Mouse (Mus musculus): ENCODE measurements at regions not wholly inside any gene's neighbourhood (a gene's known extent, or its start where the extent isn't known, plus 50 kb on each side); places are given as distances from the start of the nearest gene placed in this dataset.

DNA sequence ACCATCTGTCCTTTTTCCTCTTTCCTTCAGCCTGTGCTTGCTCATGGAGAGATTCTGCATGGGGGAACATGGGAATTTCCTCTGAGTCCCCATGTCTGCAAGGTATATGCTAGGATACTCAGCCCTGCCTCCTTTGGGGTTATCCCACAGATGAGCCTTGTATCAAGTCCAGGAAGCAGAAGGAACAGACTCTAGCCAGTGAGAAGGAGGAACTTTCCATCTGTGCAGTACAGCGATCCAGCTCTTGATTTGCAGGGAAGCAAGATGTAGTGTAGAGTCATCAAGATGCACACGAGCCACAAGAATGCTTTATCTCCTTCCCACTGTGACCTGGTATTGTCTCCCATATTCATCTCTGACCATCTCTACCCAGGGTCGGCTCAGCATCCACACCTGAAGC lies 84.5 kb downstream of the Gadd45g start:
- TF ChIP-seq MYOG (IDR thresholded peaks at IDR 0.05; ENCODE audit: control insufficient read depth, extremely low read depth, insufficient read length) (no peak), CTCF (IDR thresholded peaks at IDR 0.05; ENCODE audit: control insufficient read depth, insufficient read depth, insufficient read length) (no peak), CEBPB (IDR thresholded peaks at IDR 0.05; ENCODE audit: low read depth) (no peak), FOSL1 (IDR thresholded peaks at IDR 0.05; ENCODE audit: insufficient read depth, low read length, poor library complexity, severe bottlenecking) (no peak), MYOD1 (IDR thresholded peaks at IDR 0.05; ENCODE audit: control insufficient read depth, insufficient read length, low read depth) (no peak), MAX (IDR thresholded peaks at IDR 0.05) (no peak), USF1 (IDR thresholded peaks at IDR 0.05; ENCODE audit: low read depth) (no peak)
- no peak overlapping the region for H3K4me3 ChIP-seq (ENCODE audit: insufficient read depth, poor library complexity, severe bottlenecking)
- no peak overlapping the region for H3ac ChIP-seq (ENCODE audit: control insufficient read depth, insufficient read length, low read depth)
- no peaks in the 10 kb centered on the region for H3K79me2 ChIP-seq (ENCODE audit: control insufficient read depth, insufficient read depth)
- H3K27me3 ChIP-seq (ENCODE audit: control insufficient read depth, insufficient read depth, insufficient read length): no peaks in the 10 kb centered on the region
- H3K36me3 ChIP-seq (ENCODE audit: control insufficient read depth, insufficient read depth): no peaks in the 10 kb centered on the region
- H3K79me3 ChIP-seq (ENCODE audit: low read depth): no peaks in the 10 kb centered on the region

DNA sequence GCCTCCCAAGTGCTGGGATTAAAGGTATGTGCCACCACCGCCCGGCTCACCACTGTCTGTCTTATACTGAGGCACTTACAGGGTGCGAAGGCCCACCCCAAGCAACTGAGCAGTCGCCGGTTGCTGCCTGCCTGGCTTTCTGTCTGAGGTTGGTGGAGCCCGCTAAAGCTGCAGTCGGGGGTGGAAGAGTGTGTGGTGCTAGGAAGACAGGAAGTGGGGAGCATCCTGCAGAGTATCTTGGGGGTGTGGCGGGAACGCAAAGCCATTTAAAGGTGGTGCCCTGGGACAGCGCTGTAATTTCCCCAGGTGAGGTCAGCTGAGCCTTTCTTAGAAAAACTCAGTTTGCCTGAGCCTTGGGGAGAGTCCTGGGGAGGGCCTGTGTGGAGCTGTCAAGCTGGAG lies 89.3 kb downstream of the Gadd45g start:
- Histone ChIP-seq H3K4me3 (ENCODE audit: insufficient read depth, poor library complexity, severe bottlenecking) (no peak overlapping the region), H3K79me2 (ENCODE audit: control insufficient read depth, insufficient read depth) (no peaks in the 10 kb centered on the region), H3K36me3 (ENCODE audit: control insufficient read depth, insufficient read depth) (no peaks in the 10 kb centered on the region), H3K79me3 (ENCODE audit: low read depth) (no peaks in the 10 kb centered on the region), H3K27me3 (ENCODE audit: control insufficient read depth, insufficient read depth, insufficient read length) (no peaks in the 10 kb centered on the region), H3ac (ENCODE audit: control insufficient read depth, insufficient read length, low read depth) (no peak overlapping the region)
- TF ChIP-seq MYOG (IDR thresholded peaks at IDR 0.05; ENCODE audit: control insufficient read depth, extremely low read depth, insufficient read length) (no peak), CEBPB (IDR thresholded peaks at IDR 0.05; ENCODE audit: low read depth) (no peak), CTCF (IDR thresholded peaks at IDR 0.05; ENCODE audit: control insufficient read depth, insufficient read depth, insufficient read length) (no peak), MYOD1 (IDR thresholded peaks at IDR 0.05; ENCODE audit: control insufficient read depth, insufficient read length, low read depth) (no peak)

DNA sequence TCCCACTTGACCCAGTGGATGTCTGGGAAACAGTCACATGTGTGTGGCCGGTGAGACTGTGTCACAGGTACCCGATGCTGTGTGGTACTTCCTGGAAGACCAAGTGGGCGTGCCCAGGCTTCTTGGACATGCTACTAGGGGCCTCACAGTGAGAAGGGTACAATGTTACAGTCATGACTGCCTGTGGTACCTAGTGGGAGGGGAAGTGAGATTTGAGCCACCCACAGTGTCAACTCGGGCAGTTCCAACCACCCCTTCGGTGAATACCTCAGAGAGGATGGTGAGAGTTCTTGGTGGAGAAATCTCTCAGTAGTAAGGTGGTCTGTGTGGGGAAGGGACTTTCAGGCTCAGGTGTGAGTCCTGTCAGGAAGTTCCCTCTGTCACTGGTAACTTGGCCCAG lies 90.0 kb downstream of the Gadd45g start:
- H3K79me3 ChIP-seq (ENCODE audit: low read depth): no peaks in the 10 kb centered on the region
- H3ac ChIP-seq (ENCODE audit: control insufficient read depth, insufficient read length, low read depth): no peak overlapping the region
- TF ChIP-seq USF1 (IDR thresholded peaks at IDR 0.05; ENCODE audit: low read depth) (no peak), MAX (IDR thresholded peaks at IDR 0.05) (no peak), FOSL1 (IDR thresholded peaks at IDR 0.05; ENCODE audit: insufficient read depth, low read length, poor library complexity, severe bottlenecking) (no peak), CTCF (IDR thresholded peaks at IDR 0.05; ENCODE audit: control insufficient read depth, insufficient read depth, insufficient read length) (no peak), CEBPB (IDR thresholded peaks at IDR 0.05; ENCODE audit: low read depth) (no peak), MYOD1 (IDR thresholded peaks at IDR 0.05; ENCODE audit: control insufficient read depth, insufficient read length, low read depth) (no peak), MYOG (IDR thresholded peaks at IDR 0.05; ENCODE audit: control insufficient read depth, extremely low read depth, insufficient read length) (no peak)
- H3K36me3 ChIP-seq (ENCODE audit: control insufficient read depth, insufficient read depth): no peaks in the 10 kb centered on the region
- no peak overlapping the region for H3K4me3 ChIP-seq (ENCODE audit: insufficient read depth, poor library complexity, severe bottlenecking)
- no peaks in the 10 kb centered on the region for H3K79me2 ChIP-seq (ENCODE audit: control insufficient read depth, insufficient read depth)
- H3K27me3 ChIP-seq (ENCODE audit: control insufficient read depth, insufficient read depth, insufficient read length): no peaks in the 10 kb centered on the region

DNA sequence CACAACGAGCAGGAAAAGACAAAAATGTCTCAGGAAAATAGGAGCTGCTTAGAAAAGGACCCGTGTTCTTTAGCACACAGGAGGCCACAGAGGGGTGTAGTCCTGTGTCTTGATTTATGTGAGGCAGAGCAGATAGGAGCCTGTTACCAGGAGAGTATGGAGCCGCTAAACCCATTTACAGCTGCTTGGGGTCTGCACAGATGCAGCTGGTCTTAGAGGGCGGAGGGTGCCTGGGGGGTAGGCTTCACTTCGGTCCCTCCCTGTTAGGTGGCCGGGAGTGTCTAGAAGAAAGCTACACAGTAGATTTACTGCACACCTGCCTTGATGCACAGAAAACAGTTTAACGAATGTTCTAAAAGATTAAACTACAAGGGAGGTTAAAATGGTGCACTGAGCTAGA lies 91.4 kb downstream of the Gadd45g start:
- Histone ChIP-seq H3K79me2 (ENCODE audit: control insufficient read depth, insufficient read depth) (no peaks in the 10 kb centered on the region), H3K4me3 (ENCODE audit: insufficient read depth, poor library complexity, severe bottlenecking) (no peak overlapping the region), H3K79me3 (ENCODE audit: low read depth) (no peaks in the 10 kb centered on the region), H3K36me3 (ENCODE audit: control insufficient read depth, insufficient read depth) (no peaks in the 10 kb centered on the region), H3ac (ENCODE audit: control insufficient read depth, insufficient read length, low read depth) (no peak overlapping the region), H3K27me3 (ENCODE audit: control insufficient read depth, insufficient read depth, insufficient read length) (no peaks in the 10 kb centered on the region)
- no peak for TF ChIP-seq CEBPB (IDR thresholded peaks at IDR 0.05; ENCODE audit: low read depth)
- no peak for TF ChIP-seq CTCF (IDR thresholded peaks at IDR 0.05; ENCODE audit: control insufficient read depth, insufficient read depth, insufficient read length)
- no peak for TF ChIP-seq MYOD1 (IDR thresholded peaks at IDR 0.05; ENCODE audit: control insufficient read depth, insufficient read length, low read depth)
- TF ChIP-seq MYOG (IDR thresholded peaks at IDR 0.05; ENCODE audit: control insufficient read depth, extremely low read depth, insufficient read length): no peak
- TF ChIP-seq USF1 (IDR thresholded peaks at IDR 0.05; ENCODE audit: low read depth): no peak
- TF ChIP-seq MAX (IDR thresholded peaks at IDR 0.05): no peak
- no peak for TF ChIP-seq FOSL1 (IDR thresholded peaks at IDR 0.05; ENCODE audit: insufficient read depth, low read length, poor library complexity, severe bottlenecking)

DNA sequence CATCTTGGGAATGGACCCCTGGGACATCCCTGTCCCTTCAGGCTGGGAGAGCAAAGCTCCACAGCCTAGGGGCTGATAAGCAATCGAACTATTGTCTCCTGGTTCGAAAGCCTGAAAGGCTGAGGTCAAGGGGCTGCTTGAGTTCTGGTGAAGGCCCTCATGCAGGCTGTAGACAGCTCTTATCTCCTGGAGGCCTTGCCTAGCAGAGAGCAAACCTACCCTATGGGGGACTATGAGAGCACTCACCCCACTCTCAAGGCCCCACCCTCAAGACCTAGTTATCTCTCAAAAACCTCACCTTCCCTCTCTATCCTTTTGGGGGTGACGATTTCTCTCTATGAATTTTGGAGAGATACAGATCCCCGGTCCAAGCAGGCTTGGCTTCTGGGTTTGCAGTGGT lies 92.8 kb downstream of the Gadd45g start:
- no peak for TF ChIP-seq MYOG (IDR thresholded peaks at IDR 0.05; ENCODE audit: control insufficient read depth, extremely low read depth, insufficient read length)
- H3K79me3 ChIP-seq (ENCODE audit: low read depth): no peaks in the 10 kb centered on the region
- no peaks in the 10 kb centered on the region for H3K79me2 ChIP-seq (ENCODE audit: control insufficient read depth, insufficient read depth)
- no peaks in the 10 kb centered on the region for H3K27me3 ChIP-seq (ENCODE audit: control insufficient read depth, insufficient read depth, insufficient read length)
- no peaks in the 10 kb centered on the region for H3K36me3 ChIP-seq (ENCODE audit: control insufficient read depth, insufficient read depth)
- no peak overlapping the region for H3K4me3 ChIP-seq (ENCODE audit: insufficient read depth, poor library complexity, severe bottlenecking)
- H3ac ChIP-seq (ENCODE audit: control insufficient read depth, insufficient read length, low read depth): no peak overlapping the region

DNA sequence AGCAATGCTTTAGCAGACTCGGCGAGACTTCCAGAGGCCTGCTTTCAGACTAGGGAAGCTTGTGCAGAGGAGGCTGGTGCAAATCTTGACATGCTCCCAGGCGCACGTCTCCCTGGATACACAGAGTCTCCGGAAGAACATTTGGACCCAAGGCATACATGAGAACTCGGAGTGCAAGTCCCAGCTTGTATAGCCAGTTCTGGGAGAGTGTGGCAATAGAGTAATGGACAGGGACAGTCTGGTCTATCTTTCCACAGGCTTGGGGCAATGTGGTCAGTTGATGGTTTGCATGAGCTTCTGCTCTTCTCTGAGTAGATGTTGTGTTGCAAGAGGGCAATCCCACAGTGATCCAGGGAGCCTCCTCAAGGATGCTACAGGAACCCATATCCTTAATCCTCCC lies 93.2 kb downstream of the Gadd45g start:
- TF ChIP-seq FOSL1 (IDR thresholded peaks at IDR 0.05; ENCODE audit: insufficient read depth, low read length, poor library complexity, severe bottlenecking) (no peak), MYOD1 (IDR thresholded peaks at IDR 0.05; ENCODE audit: control insufficient read depth, insufficient read length, low read depth) (no peak)
- Histone ChIP-seq H3ac (ENCODE audit: control insufficient read depth, insufficient read length, low read depth) (no peak overlapping the region), H3K36me3 (ENCODE audit: control insufficient read depth, insufficient read depth) (no peaks in the 10 kb centered on the region), H3K4me3 (ENCODE audit: insufficient read depth, poor library complexity, severe bottlenecking) (no peak overlapping the region), H3K27me3 (ENCODE audit: control insufficient read depth, insufficient read depth, insufficient read length) (no peaks in the 10 kb centered on the region), H3K79me2 (ENCODE audit: control insufficient read depth, insufficient read depth) (no peaks in the 10 kb centered on the region), H3K79me3 (ENCODE audit: low read depth) (no peaks in the 10 kb centered on the region)

Data from C2C12 (cell line).